Mouse (Mus musculus): ENCODE data around the gene Adamts2. TPM values are rescaled to one million over a fixed set of nuclear protein-coding genes. Genes with fewer than 3 reads are reported as not detected.
A peak's percentile ranks its signal among the peaks of the same experiment; 100 is the strongest.

The Adamts2 gene
- total and polyA plus RNA-seq, 3 experiments, result 8.0 to 14.4 (median 10.6) TPM

GRCm38 (mm10) chr11:50637026-50637425, 35.1 kb downstream of the Adamts2 start:
- no peak for TF ChIP-seq EP300 (IDR thresholded peaks at IDR 0.05; ENCODE audit: insufficient read depth, low read depth, low read length)
- no peak for TF ChIP-seq POLR2A (IDR thresholded peaks at IDR 0.05; ENCODE audit: insufficient read depth, low read depth, low read length)
- no peak for TF ChIP-seq CTCF (IDR thresholded peaks at IDR 0.05)

GRCm38 (mm10) chr11:50638197-50638867, 36.4 kb downstream of the Adamts2 start:
- no peak overlapping the region for H3K9ac ChIP-seq (ENCODE audit: low read depth, low read length)
- H3K4me3 ChIP-seq, result no peak overlapping the region
- intact Hi-C loops (cut with DNase I), result no loop called here
- no peak overlapping the region for H3K27ac ChIP-seq
- TF ChIP-seq POLR2A (IDR thresholded peaks at IDR 0.05; ENCODE audit: insufficient read depth, low read depth, low read length) (no peak), CTCF (IDR thresholded peaks at IDR 0.05) (no peak), EP300 (IDR thresholded peaks at IDR 0.05; ENCODE audit: insufficient read depth, low read depth, low read length) (no peak)
- H3K4me1 ChIP-seq (ENCODE audit: control insufficient read depth, insufficient read depth, low read length), result peaks cover 10% of the 10 kb centered on the region
- H3K36me3 ChIP-seq (ENCODE audit: control insufficient read depth, insufficient read depth, low read length), result no peaks in the 10 kb centered on the region
- WGBS, result 89% methylated on average over 13 of the region's 13 CpGs
- no peaks in the 10 kb centered on the region for H3K27me3 ChIP-seq (ENCODE audit: control insufficient read depth, insufficient read depth, low read length)
- no peak for DNase-seq
- H3K79me2 ChIP-seq (replicated peaks; ENCODE audit: control insufficient read depth, insufficient read depth, low read length), result no peaks in the 10 kb centered on the region

More at GRCm38 (mm10) chr11:50637026-50637425, 35.1 kb downstream of the Adamts2 start:
- intact Hi-C loops (cut with DNase I), result no loop called here
- no peak overlapping the region for H3K4me3 ChIP-seq
- no peak overlapping the region for H3K27ac ChIP-seq
- no peak for DNase-seq
- H3K9ac ChIP-seq (ENCODE audit: low read depth, low read length), result no peak overlapping the region
- no peaks in the 10 kb centered on the region for H3K27me3 ChIP-seq (ENCODE audit: control insufficient read depth, insufficient read depth, low read length)
- WGBS, result 93% methylated on average over 11 of the region's 11 CpGs
- peaks cover 10% of the 10 kb centered on the region for H3K4me1 ChIP-seq (ENCODE audit: control insufficient read depth, insufficient read depth, low read length)
- H3K79me2 ChIP-seq (replicated peaks; ENCODE audit: control insufficient read depth, insufficient read depth, low read length), result no peaks in the 10 kb centered on the region
- no peaks in the 10 kb centered on the region for H3K36me3 ChIP-seq (ENCODE audit: control insufficient read depth, insufficient read depth, low read length)

GRCm38 (mm10) chr11:50638868-50639220, 37.0 kb downstream of the Adamts2 start:
- H3K27ac ChIP-seq, result no peak overlapping the region
- H3K36me3 ChIP-seq (ENCODE audit: control insufficient read depth, insufficient read depth, low read length), result no peaks in the 10 kb centered on the region
- H3K4me3 ChIP-seq, result no peak overlapping the region
- H3K4me1 ChIP-seq (ENCODE audit: control insufficient read depth, insufficient read depth, low read length), result peaks cover 10% of the 10 kb centered on the region
- H3K79me2 ChIP-seq (replicated peaks; ENCODE audit: control insufficient read depth, insufficient read depth, low read length), result no peaks in the 10 kb centered on the region
- WGBS, result 78% methylated on average over 3 of the region's 3 CpGs
- intact Hi-C loops (cut with DNase I), result no loop called here
- no peak for TF ChIP-seq POLR2A (IDR thresholded peaks at IDR 0.05; ENCODE audit: insufficient read depth, low read depth, low read length)
- TF ChIP-seq EP300 (IDR thresholded peaks at IDR 0.05; ENCODE audit: insufficient read depth, low read depth, low read length), result no peak
- no peak for TF ChIP-seq CTCF (IDR thresholded peaks at IDR 0.05)
- no peaks in the 10 kb centered on the region for H3K27me3 ChIP-seq (ENCODE audit: control insufficient read depth, insufficient read depth, low read length)
- no peak overlapping the region for H3K9ac ChIP-seq (ENCODE audit: low read depth, low read length)
- DNase-seq, result no peak

GRCm38 (mm10) chr11:50642583-50642982, 40.7 kb downstream of the Adamts2 start:
- H3K79me2 ChIP-seq (replicated peaks; ENCODE audit: control insufficient read depth, insufficient read depth, low read length), result no peaks in the 10 kb centered on the region; the same call in 1 of the 2 replicates
- intact Hi-C loops (cut with DNase I), result loop anchor here (5.0 kb wide), 1 partner anchor 65 kb away; no protein-coding TSS in a partner anchor
- H3K27me3 ChIP-seq (ENCODE audit: control insufficient read depth, insufficient read depth, low read length), result no peaks in the 10 kb centered on the region
- no peak overlapping the region for H3K9ac ChIP-seq (ENCODE audit: low read depth, low read length)
- peak in 1 of 2 experiments; percentile 43 for DNase-seq
- WGBS, result 30% methylated on average over 3 of the region's 3 CpGs
- TF ChIP-seq CTCF (IDR thresholded peaks at IDR 0.05) (no peak), POLR2A (IDR thresholded peaks at IDR 0.05; ENCODE audit: insufficient read depth, low read depth, low read length) (no peak), EP300 (IDR thresholded peaks at IDR 0.05; ENCODE audit: insufficient read depth, low read depth, low read length) (0 out of 2 replicates have a peak, but pooled peaks have one; percentile 32)
- no peaks in the 10 kb centered on the region for H3K36me3 ChIP-seq (ENCODE audit: control insufficient read depth, insufficient read depth, low read length)
- H3K4me1 ChIP-seq (ENCODE audit: control insufficient read depth, insufficient read depth, low read length), result peaks cover 6% of the 10 kb centered on the region; the same call in 1 of the 2 replicates
- no peak overlapping the region for H3K27ac ChIP-seq
- no peak overlapping the region for H3K4me3 ChIP-seq

GRCm38 (mm10) chr11:50646148-50646547, 44.3 kb downstream of the Adamts2 start:
- intact Hi-C loops (cut with DNase I), result no loop called here
- no peak overlapping the region for H3K4me3 ChIP-seq
- H3K79me2 ChIP-seq (replicated peaks; ENCODE audit: control insufficient read depth, insufficient read depth, low read length), result no peaks in the 10 kb centered on the region; the same call in 1 of the 2 replicates
- no peaks in the 10 kb centered on the region for H3K36me3 ChIP-seq (ENCODE audit: control insufficient read depth, insufficient read depth, low read length)
- peaks cover 6% of the 10 kb centered on the region for H3K4me1 ChIP-seq (ENCODE audit: control insufficient read depth, insufficient read depth, low read length)
- WGBS, result 35% methylated on average over 4 of the region's 4 CpGs
- no peak overlapping the region for H3K9ac ChIP-seq (ENCODE audit: low read depth, low read length)
- H3K27ac ChIP-seq, result no peak overlapping the region
- peak; percentile 69 to 77 for DNase-seq
- TF ChIP-seq CTCF (IDR thresholded peaks at IDR 0.05) (no peak), POLR2A (IDR thresholded peaks at IDR 0.05; ENCODE audit: insufficient read depth, low read depth, low read length) (no peak), EP300 (IDR thresholded peaks at IDR 0.05; ENCODE audit: insufficient read depth, low read depth, low read length) (no peak)
- no peaks in the 10 kb centered on the region for H3K27me3 ChIP-seq (ENCODE audit: control insufficient read depth, insufficient read depth, low read length)

GRCm38 (mm10) chr11:50648143-50648807, 46.4 kb downstream of the Adamts2 start:
- peak overlapping the region; percentile 32 for H3K27ac ChIP-seq
- no peak for TF ChIP-seq CTCF (IDR thresholded peaks at IDR 0.05)
- no peak for TF ChIP-seq POLR2A (IDR thresholded peaks at IDR 0.05; ENCODE audit: insufficient read depth, low read depth, low read length)
- no peak for TF ChIP-seq EP300 (IDR thresholded peaks at IDR 0.05; ENCODE audit: insufficient read depth, low read depth, low read length)
- peak in 1 of 2 experiments; percentile 53 for DNase-seq

More at GRCm38 (mm10) chr11:50648143-50648807, 46.4 kb downstream of the Adamts2 start:
- Histone ChIP-seq H3K4me3 (no peak overlapping the region), H3K36me3 (ENCODE audit: control insufficient read depth, insufficient read depth, low read length) (no peaks in the 10 kb centered on the region), H3K27me3 (ENCODE audit: control insufficient read depth, insufficient read depth, low read length) (no peaks in the 10 kb centered on the region), H3K79me2 (replicated peaks; ENCODE audit: control insufficient read depth, insufficient read depth, low read length) (no peaks in the 10 kb centered on the region; the same call in 1 of the 2 replicates), H3K9ac (ENCODE audit: low read depth, low read length) (no peak overlapping the region), H3K4me1 (ENCODE audit: control insufficient read depth, insufficient read depth, low read length) (peaks cover 5% of the 10 kb centered on the region)
- 75% methylated on average over 4 of the region's 4 CpGs for WGBS
- intact Hi-C loops (cut with DNase I), result loop anchor here (2.0 kb wide), 1 partner anchor 15 kb away; no protein-coding TSS in a partner anchor
